Mouse (Mus musculus): ENCODE measurements at regions not wholly inside any gene's neighbourhood (a gene's known extent, or its start where the extent isn't known, plus 50 kb on each side); places are given as distances from the start of the nearest gene placed in this dataset.

GRCm38 (mm10) chr13:25848156-25848555 is 577.9 kb upstream of the Nrsn1 start:
- TF ChIP-seq CTCF (IDR thresholded peaks at IDR 0.05 in 2 of 3, conservative IDR thresholded peaks at IDR 0.05 in 1 of 3; ENCODE audit: control insufficient read depth in 1 of 3, insufficient read depth in 1 of 3, low read depth in 2 of 3, low read length in 3 of 3, poor library complexity in 1 of 3, severe bottlenecking in 1 of 3) = no peak
- TF ChIP-seq SIN3A (IDR thresholded peaks at IDR 0.05; ENCODE audit: low read length) = no peak
- no peak for TF ChIP-seq BHLHE40 (IDR thresholded peaks at IDR 0.05; ENCODE audit: borderline replicate concordance, low read depth, low read length)
- TF ChIP-seq UBTF (IDR thresholded peaks at IDR 0.05; ENCODE audit: borderline replicate concordance, insufficient read depth, low read depth, low read length) = no peak
- TF ChIP-seq MAX (IDR thresholded peaks at IDR 0.05; ENCODE audit: low read length) = no peak
- no peak for TF ChIP-seq MYC (IDR thresholded peaks at IDR 0.05; ENCODE audit: low read depth, low read length)
- TF ChIP-seq TAL1 (IDR thresholded peaks at IDR 0.05; ENCODE audit: low read length) = no peak
- TF ChIP-seq USF1 (IDR thresholded peaks at IDR 0.05; ENCODE audit: low read depth, low read length) = no peak
- TF ChIP-seq POLR2A (IDR thresholded peaks at IDR 0.05; ENCODE audit: control insufficient read depth in 1 of 2, insufficient read depth in 1 of 2, low read depth in 1 of 2, low read length in 2 of 2, poor library complexity in 1 of 2) = no peak
- TF ChIP-seq POLR2AphosphoS5 (IDR thresholded peaks at IDR 0.05; ENCODE audit: borderline replicate concordance, low read depth, low read length) = no peak
- TF ChIP-seq ETS1 (IDR thresholded peaks at IDR 0.05; ENCODE audit: low read depth, low read length) = no peak
- TF ChIP-seq ELF1 (IDR thresholded peaks at IDR 0.05; ENCODE audit: low read depth, low read length) = no peak
- TF ChIP-seq ZC3H11A (IDR thresholded peaks at IDR 0.05; ENCODE audit: low read depth, low read length) = no peak

All from MEL (cell line).